Mouse (Mus musculus) heart, embryonic 14.5 days (tissue): Measurements from ENCODE around the gene Dcaf5. TPM values are rescaled to one million over a fixed set of nuclear protein-coding genes. Genes with fewer than 3 reads are reported as not detected.
A peak's percentile ranks its signal among the peaks of the same experiment; 100 is the strongest.

Experiments used
- ATAC-seq: fragments of 200-750 bp; cut with Nextera tagmentation; 2 replicates; pipeline ENCODE4 v1.8.0; 2017; ENCODE audit warnings: low read depth, moderate TSS enrichment; ENCODE audit not compliant: insufficient number of reproducible peaks, insufficient read depth, low FRiP score
- H3K27ac ChIP-seq, 2 experiments: fragments of 200-500 bp in 1 of 2; fragments of 300-500 bp in 1 of 2; sonication (generic) in 1 of 2; replicated peaks in 1 of 2; 2 replicates each; pipeline ENCODE4 v1.5.1; 2012 to 2014; ENCODE audit warnings: low read depth in 2 of 2, low read length in 2 of 2, control low read depth in 1 of 2, mild to moderate bottlenecking in 1 of 2, mixed read lengths in 1 of 2; ENCODE audit not compliant: control insufficient read depth in 1 of 2, insufficient read depth in 1 of 2
- H3K27me3 ChIP-seq: fragments of 300-500 bp; sonication (generic); 2 replicates; pipeline ENCODE4 v1.6.1; 2014; ENCODE audit warnings: mild to moderate bottlenecking, low read length, control low read depth; ENCODE audit not compliant: control insufficient read depth, insufficient read depth
- H3K36me3 ChIP-seq: fragments of 300-500 bp; sonication (generic); 2 replicates; pipeline ENCODE4 v1.6.1; 2014; ENCODE audit warnings: mild to moderate bottlenecking, control low read depth, low read length, mixed read lengths; ENCODE audit not compliant: control insufficient read depth, insufficient read depth
- H3K4me1 ChIP-seq, 2 experiments: fragments of 200-500 bp in 1 of 2; fragments of 300-500 bp in 1 of 2; sonication (generic) in 1 of 2; 2 replicates each; pipeline ENCODE4 v1.6.1; 2012 to 2014; ENCODE audit warnings: low read length in 2 of 2, control low read depth in 1 of 2, mixed read lengths in 1 of 2; ENCODE audit not compliant: control insufficient read depth in 2 of 2, insufficient read depth in 2 of 2
- H3K4me2 ChIP-seq: fragments of 300-500 bp; sonication (generic); 2 replicates; pipeline ENCODE4 v1.6.1; 2014; ENCODE audit warnings: mild to moderate bottlenecking, low read length
- H3K4me3 ChIP-seq, 2 experiments: fragments of 200-500 bp in 1 of 2; fragments of 300-500 bp in 1 of 2; sonication (generic) in 1 of 2; 2 replicates each; pipeline ENCODE4 v1.5.1; 2012 to 2014; ENCODE audit warnings: low read length in 2 of 2, mild to moderate bottlenecking in 2 of 2, control low read depth in 1 of 2, low read depth in 1 of 2, moderate library complexity in 1 of 2; ENCODE audit not compliant: control insufficient read depth in 1 of 2, insufficient read depth in 1 of 2
- H3K9ac ChIP-seq: fragments of 300-500 bp; sonication (generic); 2 replicates; pipeline ENCODE4 v1.6.1; 2014; ENCODE audit warnings: mild to moderate bottlenecking, low read length
- H3K9me3 ChIP-seq: fragments of 300-500 bp; sonication (generic); 2 replicates; pipeline ENCODE4 v1.6.1; 2016; ENCODE audit warnings: low read length, control low read depth; ENCODE audit not compliant: control insufficient read depth
- WGBS: fragments of 180-500 bp; shearing (Covaris S2); extraction: QIAGEN DNeasy Blood & Tissue Kit; methylation state at CpG from one replicate; pipeline ENCODE4 v1.1.7; 2014; 5-methylcytosine and 5-hydroxymethylcytosine counted together
- microRNA-seq: library from miRNA; unstranded; fragments of <30 nt; microRNA quantifications from one replicate; pipeline ENCODE4, GENCODE M21; 2016
- polyA plus RNA-seq: library from polyadenylated mRNA; unstranded; fragments of >200 nt; fragmentation: Nextera tagmentation; extraction: Ambion mirVana; gene quantifications from 2 replicates; pipeline ENCODE4 v1.2.1, GENCODE M21; 2014

The Dcaf5 gene
- polyA plus RNA-seq, 1 experiment from 2014 or later: 10.5 TPM

GRCm38 (mm10) chr12:80285890-80286289, 150.5 kb downstream of the Dcaf5 start:
- WGBS: 60% methylated on average over 5 of the region's 5 CpGs
- no peak overlapping the region for H3K4me3 ChIP-seq
- H3K9me3 ChIP-seq: no peaks in the 10 kb centered on the region
- no peak overlapping the region for H3K27ac ChIP-seq
- no peak overlapping the region for H3K9ac ChIP-seq
- ATAC-seq: no peak
- H3K4me2 ChIP-seq: no peak overlapping the region
- no peaks in the 10 kb centered on the region for H3K27me3 ChIP-seq
- H3K4me1 ChIP-seq: peaks cover 4 to 6% of the 10 kb centered on the region in 2 experiments; a peak in 1 of 4 replicates
- no peaks in the 10 kb centered on the region for H3K36me3 ChIP-seq

Small RNAs within 50 kb of the gene (microRNA-seq; reads per million reads assigned to microRNA genes)
- 86.7 reads per million, percentile 50 among the genes with 10 or more reads in this experiment for gene Mir1843a

Other genes with a start within 250 kb of the Dcaf5 start
- gene Actn1, start 176.2 kb downstream of the Dcaf5 start, polyA plus RNA-seq: 38.7 and 42.7 TPM in 2 replicates
- gene Exd2, start 26.5 kb upstream of the Dcaf5 start, polyA plus RNA-seq: 17.4 and 17.9 TPM in 2 replicates
- gene Galnt16, start 81.7 kb upstream of the Dcaf5 start, polyA plus RNA-seq: 2.1 and 2.4 TPM in 2 replicates
- 19.4 and 21.7 TPM in 2 replicates for gene Slc39a9, start 207.3 kb upstream of the Dcaf5 start, polyA plus RNA-seq
- 152 and 172 TPM in 2 replicates for gene Erh, start 207.7 kb upstream of the Dcaf5 start, polyA plus RNA-seq